Mouse (Mus musculus) liver, embryonic 16.5 days (tissue): ENCODE results near the gene Tdrd12. TPM values are rescaled to one million over a fixed set of nuclear protein-coding genes. Genes with fewer than 3 reads are reported as not detected.

Experiments
- ATAC-seq: fragments of 200-750 bp; cut with Nextera tagmentation; 2 replicates; pipeline ENCODE4 v1.8.0; 2017; ENCODE audit warnings: low read depth, mild to moderate bottlenecking, moderate number of reproducible peaks, moderate library complexity
- H3K27ac ChIP-seq: fragments of 300-500 bp; sonication (generic); 2 replicates; pipeline ENCODE4 v1.5.1; 2014; ENCODE audit warnings: mild to moderate bottlenecking, low read length
- H3K27me3 ChIP-seq: fragments of 300-500 bp; sonication (generic); 2 replicates; pipeline ENCODE4 v1.6.1; 2014; ENCODE audit warnings: low read depth, low read length, mixed read lengths; ENCODE audit not compliant: control insufficient read depth, insufficient read depth
- H3K36me3 ChIP-seq: fragments of 300-500 bp; sonication (generic); 2 replicates; pipeline ENCODE4 v1.6.1; 2014; ENCODE audit warnings: mild to moderate bottlenecking; ENCODE audit not compliant: control insufficient read depth, insufficient read depth
- H3K4me1 ChIP-seq: fragments of 300-500 bp; sonication (generic); 2 replicates; pipeline ENCODE4 v1.6.1; 2014; ENCODE audit warnings: low read depth, low read length, mixed read lengths; ENCODE audit not compliant: control insufficient read depth
- H3K4me2 ChIP-seq: fragments of 300-500 bp; sonication (generic); 2 replicates; pipeline ENCODE4 v1.6.1; 2014; ENCODE audit warnings: low read depth, low read length, mixed read lengths
- H3K4me3 ChIP-seq: fragments of 300-500 bp; sonication (generic); 2 replicates; pipeline ENCODE4 v1.5.1; 2014; ENCODE audit warnings: low read depth, mild to moderate bottlenecking, low read length
- H3K9ac ChIP-seq: fragments of 300-500 bp; sonication (generic); 2 replicates; pipeline ENCODE4 v1.6.1; 2014; ENCODE audit warnings: low read depth, low read length
- H3K9me3 ChIP-seq: fragments of 300-500 bp; sonication (generic); replicated peaks from 2 replicates; pipeline ENCODE4 v1.6.1; 2016; ENCODE audit warnings: low read length; ENCODE audit not compliant: control insufficient read depth
- WGBS: fragments of 180-500 bp; shearing (Covaris S2); extraction: QIAGEN DNeasy Blood & Tissue Kit; methylation state at CpG from one replicate; pipeline ENCODE4 v1.1.7; 2014; ENCODE audit not compliant: insufficient replicate concordance; 5-methylcytosine and 5-hydroxymethylcytosine counted together
- polyA plus RNA-seq: library from polyadenylated mRNA; unstranded; fragments of >200 nt; fragmentation: Nextera tagmentation; extraction: Ambion mirVana; gene quantifications from 2 replicates; pipeline ENCODE4 v1.2.1, GENCODE M21; 2015

Tdrd12 gene
- polyA plus RNA-seq, 1 experiment from 2014 or later, result 0.12 TPM

DNA sequence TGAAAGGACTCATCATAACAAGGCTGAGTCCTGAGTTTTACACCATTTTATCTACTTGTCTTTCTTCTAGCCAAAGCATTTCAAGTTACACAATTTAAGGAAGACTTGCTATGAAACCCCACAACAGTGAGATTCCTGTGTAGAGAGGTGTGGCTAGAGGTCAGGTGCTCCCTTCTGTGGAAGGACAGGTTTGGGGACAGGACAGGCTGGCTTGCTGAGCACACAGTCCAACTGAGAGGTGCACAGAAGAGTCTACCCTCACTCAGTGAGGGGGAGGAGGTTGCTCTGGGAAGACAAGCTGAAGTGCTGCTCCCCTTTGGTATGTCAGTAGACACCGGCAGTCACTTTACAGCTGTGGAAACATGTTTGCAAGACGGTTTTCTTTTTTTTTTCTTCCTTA lies 61.1 kb downstream of the Tdrd12 start:
- no peak overlapping the region for H3K4me2 ChIP-seq
- no peaks in the 10 kb centered on the region for H3K4me1 ChIP-seq
- no peaks in the 10 kb centered on the region for H3K27me3 ChIP-seq
- no peak for ATAC-seq
- WGBS, result 71% methylated on average over 2 of the region's 2 CpGs
- no peak overlapping the region for H3K9ac ChIP-seq
- no peaks in the 10 kb centered on the region for H3K9me3 ChIP-seq
- no peak overlapping the region for H3K27ac ChIP-seq
- H3K36me3 ChIP-seq, result no peaks in the 10 kb centered on the region
- no peak overlapping the region for H3K4me3 ChIP-seq

DNA sequence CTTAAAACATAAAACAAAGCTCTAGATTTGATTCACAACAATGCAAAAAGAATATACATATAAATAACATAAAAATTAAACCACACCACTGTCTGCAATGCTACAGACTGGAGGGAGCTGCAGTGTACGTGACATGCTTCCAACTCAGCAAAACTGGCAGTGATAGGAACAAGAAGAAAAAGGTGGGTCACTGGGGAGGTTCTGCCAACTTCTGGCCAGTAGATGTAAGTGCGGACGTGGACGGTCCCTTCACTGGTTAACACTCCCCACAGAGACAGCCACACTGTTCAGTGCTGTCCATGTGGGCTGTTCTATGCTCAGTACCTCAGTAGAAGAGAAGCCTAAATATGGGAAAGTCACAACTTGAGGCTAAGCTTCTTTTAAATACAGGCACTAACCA lies 66.8 kb downstream of the Tdrd12 start:
- Histone ChIP-seq H3K4me3 (no peak overlapping the region), H3K27ac (no peak overlapping the region), H3K4me1 (no peaks in the 10 kb centered on the region), H3K36me3 (no peaks in the 10 kb centered on the region), H3K9me3 (no peaks in the 10 kb centered on the region), H3K27me3 (no peaks in the 10 kb centered on the region), H3K9ac (no peak overlapping the region), H3K4me2 (no peak overlapping the region)
- ATAC-seq, result no peak
- WGBS, result 41% methylated on average over 4 of the region's 4 CpGs

DNA sequence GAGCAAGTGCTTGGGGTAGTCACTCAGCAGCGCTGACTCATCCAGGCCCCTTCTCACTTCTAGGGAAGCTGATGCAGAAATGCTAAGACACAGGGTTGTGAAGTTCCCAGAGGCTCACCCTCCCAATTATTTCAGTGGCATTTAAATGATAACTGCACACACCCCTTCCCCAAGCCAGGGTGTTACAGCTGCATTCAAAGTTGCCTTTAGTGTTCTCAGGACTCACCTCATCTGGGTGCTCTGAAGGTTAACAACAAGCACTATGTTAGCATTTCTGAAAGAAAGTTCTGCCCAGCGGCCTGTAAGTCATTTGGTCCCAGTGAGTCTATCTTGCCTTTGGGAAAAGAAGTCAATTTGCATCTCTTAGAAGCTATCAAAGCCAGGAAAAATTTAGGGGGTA lies 69.7 kb downstream of the Tdrd12 start:
- Histone ChIP-seq H3K36me3 (no peaks in the 10 kb centered on the region), H3K4me2 (no peak overlapping the region), H3K27me3 (no peaks in the 10 kb centered on the region), H3K9ac (no peak overlapping the region), H3K4me1 (no peaks in the 10 kb centered on the region), H3K27ac (no peak overlapping the region), H3K4me3 (no peak overlapping the region), H3K9me3 (no peaks in the 10 kb centered on the region)
- WGBS, result 49% methylated on average over 2 of the region's 2 CpGs
- ATAC-seq, result no peak

DNA sequence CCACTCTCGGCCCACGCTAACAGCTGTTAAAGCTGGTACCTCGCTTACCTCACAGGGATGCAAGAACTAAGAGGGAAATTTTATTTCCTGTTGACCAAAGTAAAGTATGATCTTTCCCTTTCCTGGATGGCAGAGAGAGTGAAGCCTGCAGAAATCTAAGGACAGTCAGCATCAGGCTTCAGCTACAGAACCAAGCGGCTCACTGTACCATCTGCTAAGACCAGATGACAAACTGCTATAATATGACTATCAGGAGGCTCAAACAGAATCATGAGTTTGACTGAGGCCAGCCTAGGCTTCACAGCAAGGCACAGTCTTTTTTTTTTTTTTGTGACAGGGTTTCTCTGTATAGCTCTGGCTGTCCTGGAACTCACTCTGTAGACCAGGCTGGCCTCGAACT lies 72.5 kb downstream of the Tdrd12 start:
- Histone ChIP-seq H3K9me3 (no peaks in the 10 kb centered on the region), H3K27me3 (no peaks in the 10 kb centered on the region), H3K36me3 (no peaks in the 10 kb centered on the region), H3K27ac (no peak overlapping the region), H3K4me1 (no peaks in the 10 kb centered on the region), H3K9ac (no peak overlapping the region), H3K4me2 (no peak overlapping the region), H3K4me3 (no peak overlapping the region)
- no peak for ATAC-seq
- WGBS, result 86% methylated on average over 5 of the region's 5 CpGs

DNA sequence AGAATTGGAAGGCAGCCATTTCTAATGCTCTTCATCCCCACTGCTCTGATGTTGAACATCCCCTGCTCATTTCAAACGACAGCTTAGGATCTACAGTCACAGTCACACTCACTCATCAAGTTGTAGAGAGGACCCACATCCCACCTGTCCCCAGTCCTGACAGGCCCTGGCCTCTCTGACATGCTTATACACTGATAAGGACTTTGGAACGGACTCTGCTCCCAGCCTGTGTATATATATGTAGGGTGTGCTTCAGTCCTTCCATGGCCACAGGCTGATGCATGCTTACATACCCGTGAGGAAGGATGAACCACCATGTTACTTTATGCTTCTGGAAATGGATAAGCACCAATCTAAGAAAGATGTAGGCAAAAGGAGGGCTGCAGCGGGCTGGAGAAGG lies 76.6 kb downstream of the Tdrd12 start:
- WGBS, result 45% methylated on average over 4 of the region's 4 CpGs
- ATAC-seq, result no peak

DNA sequence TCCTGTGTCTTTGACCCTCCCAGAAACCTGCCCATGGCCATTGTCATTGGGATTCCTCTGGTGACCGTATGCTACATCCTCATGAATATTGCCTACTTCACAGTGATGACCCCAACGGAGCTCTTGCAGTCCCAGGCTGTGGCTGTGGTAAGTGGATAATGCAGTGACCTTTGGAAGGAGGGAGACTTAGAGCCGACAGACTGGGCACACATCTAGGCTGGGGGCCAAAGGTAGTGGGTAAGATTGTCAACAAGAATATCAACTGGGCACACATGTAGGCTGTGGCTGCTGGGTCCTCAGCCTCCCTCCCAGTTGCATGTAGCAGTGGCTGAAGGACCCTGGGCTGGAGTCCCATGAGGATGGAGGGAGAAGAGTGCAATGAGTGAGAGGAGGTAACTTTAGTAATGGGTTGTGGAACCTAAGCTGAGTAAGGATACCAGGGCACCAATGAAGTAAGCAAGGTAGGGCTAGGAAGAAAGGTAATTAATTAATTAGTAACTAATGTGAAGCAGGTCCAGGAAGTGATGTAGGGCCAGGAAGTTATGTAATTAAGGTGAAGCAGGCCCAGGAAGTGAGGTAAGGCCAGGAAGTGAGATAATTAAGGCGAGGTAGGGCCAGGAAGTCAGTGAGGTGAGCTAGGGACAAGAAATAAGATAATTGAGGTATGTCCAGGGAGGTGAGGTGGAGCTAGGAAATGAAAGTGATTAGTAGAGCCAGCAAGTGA lies 81.3 kb downstream of the Tdrd12 start:
- Histone ChIP-seq H3K36me3 (no peaks in the 10 kb centered on the region), H3K4me2 (no peak overlapping the region), H3K27ac (no peak overlapping the region), H3K9me3 (no peaks in the 10 kb centered on the region), H3K4me1 (no peaks in the 10 kb centered on the region), H3K27me3 (no peaks in the 10 kb centered on the region), H3K9ac (no peak overlapping the region), H3K4me3 (no peak overlapping the region)
- WGBS, result 54% methylated on average over 4 of the region's 4 CpGs
- no peak for ATAC-seq

More for the DNA sequence above, 76.6 kb downstream of the Tdrd12 start:
- Histone ChIP-seq H3K9ac (no peak overlapping the region), H3K4me1 (no peaks in the 10 kb centered on the region), H3K36me3 (no peaks in the 10 kb centered on the region), H3K4me3 (no peak overlapping the region), H3K9me3 (no peaks in the 10 kb centered on the region), H3K27ac (no peak overlapping the region), H3K27me3 (no peaks in the 10 kb centered on the region), H3K4me2 (no peak overlapping the region)

DNA sequence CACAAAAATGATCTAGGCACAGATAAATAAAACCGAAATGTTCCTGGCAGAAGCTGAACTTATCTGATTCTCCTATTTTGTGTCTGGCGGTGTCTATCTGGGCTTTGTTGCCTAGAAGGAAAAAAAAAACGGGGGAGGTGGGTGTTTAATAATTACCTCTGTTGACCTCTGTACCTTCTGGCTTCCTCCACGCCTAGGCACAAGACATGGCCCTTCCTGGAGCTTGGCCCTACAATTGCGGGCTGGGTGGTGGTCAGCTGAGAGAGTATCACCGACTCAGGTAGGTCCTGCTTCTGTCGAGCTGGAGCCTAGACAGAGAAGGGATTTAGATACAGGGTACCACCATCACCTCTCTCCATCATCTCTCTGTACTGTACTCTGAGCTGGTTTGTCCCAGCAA lies 88.7 kb downstream of the Tdrd12 start:
- Histone ChIP-seq H3K27me3 (no peaks in the 10 kb centered on the region), H3K36me3 (no peaks in the 10 kb centered on the region), H3K27ac (no peak overlapping the region), H3K4me2 (no peak overlapping the region), H3K9me3 (no peaks in the 10 kb centered on the region), H3K4me1 (no peaks in the 10 kb centered on the region; the same call in none of the 2 replicates), H3K9ac (no peak overlapping the region), H3K4me3 (no peak overlapping the region)
- no peak for ATAC-seq
- WGBS, result 36% methylated on average over 7 of the region's 7 CpGs

DNA sequence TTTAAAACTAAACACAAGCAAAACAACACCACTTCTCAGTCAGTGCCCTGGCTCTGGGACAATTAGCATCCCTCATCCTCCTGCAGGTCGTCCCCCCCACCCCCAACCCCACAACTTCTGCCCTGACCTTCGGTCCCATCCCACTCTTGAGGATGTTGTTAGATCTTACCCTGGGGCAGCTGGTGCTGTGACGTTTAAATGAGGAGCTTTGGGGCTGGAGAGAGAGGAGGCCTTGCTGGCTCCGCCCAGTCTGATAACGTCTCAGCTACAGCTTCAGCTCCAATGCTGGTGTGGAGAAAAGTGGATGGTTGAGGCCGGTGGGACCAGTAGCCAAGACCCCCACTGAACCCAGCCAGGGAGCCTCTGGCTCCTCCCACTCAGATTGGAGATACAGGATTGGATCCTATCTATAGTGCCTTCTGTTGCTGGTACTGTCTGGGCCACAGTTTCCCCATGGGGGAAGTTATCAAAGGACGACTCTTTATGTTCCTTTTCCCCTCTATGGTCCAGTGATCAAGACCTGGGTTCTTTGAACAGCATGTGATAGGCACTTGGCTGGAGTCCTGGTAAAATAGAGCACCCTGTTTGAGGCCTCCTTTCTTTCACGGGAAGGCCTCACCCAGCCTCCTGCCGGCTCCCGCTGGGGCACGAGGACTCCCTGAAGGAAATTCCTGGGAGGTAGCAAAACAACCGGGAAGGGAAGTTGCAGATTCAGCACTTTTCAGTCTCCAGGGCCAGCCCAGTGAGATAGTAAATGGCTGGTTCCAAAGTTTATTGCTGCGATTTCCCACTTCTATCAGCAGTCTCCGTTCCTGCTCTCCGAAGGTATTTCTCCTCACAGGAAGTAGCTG lies 89.3 kb downstream of the Tdrd12 start, which contains the start of gene Slc7a9:
Gene Slc7a9 (plus strand): TSS at position 801 of the 851 bp plus-strand sequence.
- ATAC-seq, result 0 out of 2 replicates have a peak, but pooled peaks have one; percentile 16
- H3K4me2 ChIP-seq, result no peak within 1 kb of the TSS

DNA sequence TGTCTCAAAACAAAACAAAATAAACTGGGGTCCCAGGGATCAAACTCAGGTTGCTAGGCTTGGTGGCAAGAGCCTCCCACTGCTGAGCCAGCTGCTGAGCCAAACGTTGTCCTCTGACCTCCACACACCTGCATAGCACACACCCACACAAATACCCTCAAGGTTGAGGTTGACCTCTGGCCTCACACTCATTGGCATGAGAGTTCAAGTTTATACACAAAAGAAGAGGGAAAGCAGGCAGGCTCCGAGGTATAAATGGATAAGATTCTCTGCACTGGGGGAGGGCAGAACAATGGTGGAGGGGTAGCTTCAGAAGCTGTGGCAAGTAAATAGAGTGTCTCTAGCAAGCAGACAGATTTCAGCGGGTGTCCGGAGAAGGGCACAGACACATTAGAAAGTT lies 90.0 kb downstream of the Tdrd12 start:
- Histone ChIP-seq H3K27me3 (no peaks in the 10 kb centered on the region), H3K27ac (no peak overlapping the region), H3K36me3 (no peaks in the 10 kb centered on the region), H3K4me1 (no peaks in the 10 kb centered on the region; the same call in none of the 2 replicates), H3K4me3 (no peak overlapping the region), H3K9ac (no peak overlapping the region), H3K4me2 (no peak overlapping the region), H3K9me3 (no peaks in the 10 kb centered on the region)
- ATAC-seq, result no peak
- WGBS, result 40% methylated on average over 4 of the region's 4 CpGs

More for the DNA sequence above, 89.3 kb downstream of the Tdrd12 start, which contains the start of gene Slc7a9:
- no peaks in the 10 kb centered on the region; the same call in none of the 2 replicates for H3K4me1 ChIP-seq
- no peak within 1 kb of the TSS for H3K27ac ChIP-seq
- H3K9ac ChIP-seq, result no peak within 1 kb of the TSS
- H3K9me3 ChIP-seq, result no peaks in the 10 kb centered on the region
- no peaks in the 10 kb centered on the region for H3K27me3 ChIP-seq
- H3K36me3 ChIP-seq, result no peaks in the 10 kb centered on the region
- H3K4me3 ChIP-seq, result no peak within 1 kb of the TSS
- WGBS, result 21% methylated on average over 15 of the region's 15 CpGs
